Mouse (Mus musculus) neural tube, embryonic 11.5 days (tissue): Measurements from ENCODE around the gene Tmc6. TPM values are rescaled to one million over a fixed set of nuclear protein-coding genes. Genes with fewer than 3 reads are reported as not detected.

Experiments used
- ATAC-seq: fragments of 200-750 bp; cut with Nextera tagmentation; 2 replicates; pipeline ENCODE4 v1.8.0; 2017; ENCODE audit warnings: moderate number of reproducible peaks, mild to moderate bottlenecking, moderate TSS enrichment, moderate library complexity; ENCODE audit not compliant: insufficient read depth, low FRiP score, low TSS enrichment
- DNase-seq: peaks from one replicate; pipeline ENCODE4 v3.0.0-alpha.2; 2015; ENCODE audit warnings: low spot score
- H3K27ac ChIP-seq: fragments of 300-500 bp; sonication (generic); 2 replicates; pipeline ENCODE4 v1.5.1; 2014; ENCODE audit warnings: low read depth, mild to moderate bottlenecking, low read length
- H3K27me3 ChIP-seq: fragments of 300-500 bp; sonication (generic); 2 replicates; pipeline ENCODE4 v1.6.1; 2014; ENCODE audit warnings: mild to moderate bottlenecking, low read length, mixed read lengths; ENCODE audit not compliant: control insufficient read depth, insufficient read depth
- H3K36me3 ChIP-seq: fragments of 300-500 bp; sonication (generic); 2 replicates; pipeline ENCODE4 v1.6.1; 2014; ENCODE audit warnings: mild to moderate bottlenecking, low read length, moderate library complexity, mixed read lengths; ENCODE audit not compliant: control insufficient read depth, insufficient read depth
- H3K4me1 ChIP-seq: fragments of 300-500 bp; sonication (generic); 2 replicates; pipeline ENCODE4 v1.6.1; 2014; ENCODE audit warnings: low read length, mixed read lengths; ENCODE audit not compliant: control insufficient read depth, insufficient read depth
- H3K4me2 ChIP-seq: fragments of 300-500 bp; sonication (generic); 2 replicates; pipeline ENCODE4 v1.6.1; 2014; ENCODE audit warnings: low read depth, mild to moderate bottlenecking, moderate library complexity
- H3K4me3 ChIP-seq: fragments of 300-500 bp; sonication (generic); 2 replicates; pipeline ENCODE4 v1.5.1; 2014; ENCODE audit warnings: low read depth, low read length
- H3K9ac ChIP-seq: fragments of 300-500 bp; sonication (generic); 2 replicates; pipeline ENCODE4 v1.6.1; 2014; ENCODE audit warnings: mild to moderate bottlenecking, low read length
- H3K9me3 ChIP-seq: fragments of 300-500 bp; sonication (generic); 2 replicates; pipeline ENCODE4 v1.6.1; 2016; ENCODE audit warnings: low read length; ENCODE audit not compliant: control insufficient read depth
- WGBS: fragments of 180-500 bp; shearing (Covaris S2); extraction: QIAGEN DNeasy Blood & Tissue Kit; methylation state at CpG from one replicate; pipeline ENCODE4 v1.1.7; 2014; 5-methylcytosine and 5-hydroxymethylcytosine counted together
- polyA plus RNA-seq: library from polyadenylated mRNA; unstranded; fragments of >200 nt; fragmentation: Nextera tagmentation; extraction: Ambion mirVana; gene quantifications from 2 replicates; pipeline ENCODE4 v1.2.1, GENCODE M21; 2014

Tmc6 gene
- polyA plus RNA-seq, 1 experiment from 2014 or later = 14.1 TPM

DNA sequence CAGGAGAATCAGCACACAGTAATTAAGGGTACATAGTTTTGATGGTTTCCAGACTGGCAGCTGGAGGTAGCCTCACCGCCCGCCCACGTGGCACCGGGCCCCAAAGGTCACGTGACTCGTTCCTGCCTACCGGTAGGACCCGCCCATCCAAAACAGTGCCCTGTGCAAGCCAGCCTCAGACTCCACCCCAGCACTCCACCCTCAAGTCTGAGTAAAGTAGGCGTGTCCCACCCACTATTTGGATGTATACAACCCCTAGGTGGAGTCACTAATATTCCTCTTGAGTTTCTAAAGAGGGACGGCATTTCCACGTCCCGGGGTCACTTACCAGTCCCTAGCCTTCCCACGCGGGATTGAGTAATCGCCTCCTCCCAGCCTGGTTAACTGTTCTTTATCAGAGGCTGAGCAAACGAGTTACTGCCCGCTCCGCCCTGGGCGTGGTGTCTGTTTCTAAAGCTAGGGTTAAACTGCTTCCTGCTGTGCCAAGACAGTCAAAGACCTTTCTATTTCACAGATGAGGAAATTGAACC is 1.4 kb downstream of the Tmc6 start:
- Histone ChIP-seq H3K27me3 (peaks cover 15% of the 10 kb centered on the region), H3K36me3 (no peaks in the 10 kb centered on the region), H3K4me3 (peak overlapping the region; percentile 34), H3K4me2 (peak overlapping the region; percentile 74), H3K4me1 (peaks cover 29% of the 10 kb centered on the region), H3K27ac (peak overlapping the region; percentile 83), H3K9ac (peak overlapping the region; percentile 65), H3K9me3 (no peaks in the 10 kb centered on the region)
- DNase-seq (peak; percentile 71), ATAC-seq (peak; percentile 30; the same call in 1 of the 2 replicates)
- 1% methylated on average over 19 of the region's 19 CpGs for WGBS

DNA sequence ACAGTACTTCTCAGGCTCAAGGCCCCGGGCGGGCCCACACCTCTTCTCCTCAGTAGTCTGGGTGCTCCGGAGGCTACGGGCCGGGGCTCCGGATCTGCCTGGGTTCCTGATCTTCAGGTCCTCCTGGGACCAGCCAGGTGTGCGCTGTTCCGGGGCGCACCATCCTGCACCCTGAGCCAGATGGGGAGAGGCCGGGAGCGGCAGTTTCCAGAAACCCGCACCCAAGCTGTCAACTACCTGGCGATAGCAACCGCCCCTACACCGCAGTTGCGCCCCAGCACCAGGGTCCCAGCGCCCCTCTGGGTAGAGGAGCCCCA is 1.8 kb downstream of the Tmc6 start:
- H3K4me3 ChIP-seq = peak overlapping the region; percentile 34
- DNase-seq (no peak), ATAC-seq (peak; percentile 45; the same call in 1 of the 2 replicates)
- peak overlapping the region; percentile 74 for H3K4me2 ChIP-seq
- peaks cover 15% of the 10 kb centered on the region for H3K27me3 ChIP-seq
- no peaks in the 10 kb centered on the region for H3K9me3 ChIP-seq
- peaks cover 29% of the 10 kb centered on the region for H3K4me1 ChIP-seq
- peak overlapping the region; percentile 83 for H3K27ac ChIP-seq
- H3K9ac ChIP-seq = peak overlapping the region; percentile 65
- 2% methylated on average over 17 of the region's 17 CpGs for WGBS
- no peaks in the 10 kb centered on the region for H3K36me3 ChIP-seq

DNA sequence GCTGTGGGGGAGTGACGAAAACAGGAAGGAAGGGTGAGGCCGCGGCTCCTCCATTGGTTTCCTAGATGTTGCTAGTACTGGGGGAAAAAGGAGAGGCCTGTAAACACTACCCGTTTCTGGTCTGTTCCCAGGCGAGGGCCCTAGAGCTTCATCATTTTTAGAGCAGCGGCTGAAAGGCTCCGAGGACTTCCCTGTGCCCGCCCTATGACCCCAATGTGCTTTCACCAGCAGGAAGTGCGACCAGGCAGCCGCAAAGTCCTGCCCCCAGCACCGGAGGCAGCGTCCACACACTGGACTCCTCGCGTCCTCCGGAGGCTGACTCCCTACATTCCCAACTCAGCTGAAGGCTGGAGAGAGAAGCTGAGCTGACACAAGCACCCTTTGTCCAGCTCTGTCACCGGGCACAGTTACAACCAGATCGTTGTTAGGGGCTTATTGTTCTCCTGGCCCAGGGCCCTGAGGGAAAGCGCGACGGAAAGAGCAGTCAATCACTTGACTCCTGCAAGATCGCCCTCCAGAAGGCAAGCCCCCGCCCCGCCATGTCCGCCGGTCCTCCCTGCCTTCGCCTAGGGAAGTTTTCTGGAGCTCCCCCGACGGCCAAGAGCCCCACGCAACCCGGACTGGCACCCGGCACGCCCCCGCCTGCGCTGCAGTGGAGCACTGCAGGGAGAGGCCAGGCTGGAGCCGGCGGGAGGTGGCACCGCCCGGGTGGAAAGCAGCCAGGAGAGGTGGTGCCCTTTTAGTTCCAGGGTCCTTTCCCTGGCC is 2.4 kb downstream of the Tmc6 start:
- peaks cover 15% of the 10 kb centered on the region for H3K27me3 ChIP-seq
- H3K4me1 ChIP-seq = peaks cover 29% of the 10 kb centered on the region
- no peaks in the 10 kb centered on the region; the same call in 1 of the 2 replicates for H3K36me3 ChIP-seq
- peak overlapping the region; percentile 34 for H3K4me3 ChIP-seq
- peak overlapping the region; percentile 83 for H3K27ac ChIP-seq
- 2% methylated on average over 38 of the region's 38 CpGs for WGBS
- no peaks in the 10 kb centered on the region for H3K9me3 ChIP-seq
- DNase-seq (peak; percentile 78), ATAC-seq (peak; percentile 56)
- H3K9ac ChIP-seq = peak overlapping the region; percentile 65
- peak overlapping the region; percentile 74 for H3K4me2 ChIP-seq

- no peak for ATAC-seq
- Histone ChIP-seq H3K27ac (peak overlapping the region; percentile 83), H3K27me3 (peaks cover 15% of the 10 kb centered on the region), H3K36me3 (no peaks in the 10 kb centered on the region; the same call in 1 of the 2 replicates), H3K4me3 (peak overlapping the region; percentile 34; the same call in 1 of the 2 replicates), H3K9me3 (no peaks in the 10 kb centered on the region), H3K9ac (peak overlapping the region; percentile 65), H3K4me2 (peak overlapping the region; percentile 74), H3K4me1 (peaks cover 29% of the 10 kb centered on the region)
- DNase-seq = no peak
- WGBS = 58% methylated on average over 12 of the region's 12 CpGs
These were observed 3.1 kb downstream of the Tmc6 start for GRCm38 (mm10) chr11:117778851-117779433.

DNA sequence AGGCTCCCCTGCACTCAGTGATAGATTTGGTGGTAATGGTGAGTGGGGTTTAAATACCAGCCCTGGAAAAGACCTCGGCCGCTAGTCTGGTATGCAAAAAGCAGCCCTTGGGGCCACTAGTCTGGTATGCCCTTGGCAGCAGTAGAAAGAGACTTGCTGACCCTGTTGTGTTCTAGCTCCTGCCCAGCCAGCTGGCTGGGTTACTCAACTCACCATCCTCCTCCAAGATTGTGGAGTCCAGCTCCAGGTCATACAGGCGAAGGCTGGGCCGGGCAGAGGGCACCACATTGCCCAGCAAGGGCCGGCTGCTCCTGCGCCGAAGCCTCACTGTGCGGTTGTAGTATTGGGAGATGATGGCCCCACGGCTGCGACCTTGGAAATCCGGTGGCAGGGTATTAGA is 4.0 kb downstream of the Tmc6 start:
- Histone ChIP-seq H3K4me1 (peaks cover 26% of the 10 kb centered on the region), H3K27ac (no peak overlapping the region), H3K4me2 (no peak overlapping the region), H3K9me3 (no peaks in the 10 kb centered on the region), H3K27me3 (peaks cover 11% of the 10 kb centered on the region), H3K36me3 (no peaks in the 10 kb centered on the region; the same call in 1 of the 2 replicates), H3K9ac (no peak overlapping the region), H3K4me3 (no peak overlapping the region)
- DNase-seq = no peak
- no peak for ATAC-seq
- WGBS = 98% methylated on average over 11 of the region's 11 CpGs

DNA sequence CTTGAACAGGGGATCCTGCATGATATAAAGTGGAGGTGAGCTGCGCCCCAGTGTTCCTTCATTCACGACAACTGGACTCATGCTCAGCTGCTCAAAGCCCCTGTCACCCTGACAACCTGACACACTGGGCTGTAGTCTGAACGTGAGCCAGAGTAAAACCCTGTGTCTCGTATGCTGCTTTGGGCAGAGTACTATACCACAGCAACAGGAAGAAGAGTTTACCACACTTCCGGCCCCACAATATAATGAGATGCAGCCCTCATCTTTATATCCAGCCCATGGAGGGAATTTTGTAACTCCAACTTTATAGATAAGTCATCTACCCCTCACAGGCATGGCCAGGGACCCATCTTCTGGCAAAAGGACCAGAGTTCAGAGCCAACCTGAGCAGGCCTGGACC is 4.9 kb downstream of the Tmc6 start:
- H3K27me3 ChIP-seq = peaks cover 10% of the 10 kb centered on the region
- ATAC-seq (no peak), DNase-seq (no peak)
- WGBS = 89% methylated on average over 5 of the region's 5 CpGs
- H3K4me2 ChIP-seq = no peak overlapping the region
- no peaks in the 10 kb centered on the region for H3K9me3 ChIP-seq
- H3K36me3 ChIP-seq = no peaks in the 10 kb centered on the region; the same call in 1 of the 2 replicates
- H3K4me3 ChIP-seq = no peak overlapping the region
- H3K27ac ChIP-seq = no peak overlapping the region
- H3K4me1 ChIP-seq = peaks cover 26% of the 10 kb centered on the region
- no peak overlapping the region for H3K9ac ChIP-seq

DNA sequence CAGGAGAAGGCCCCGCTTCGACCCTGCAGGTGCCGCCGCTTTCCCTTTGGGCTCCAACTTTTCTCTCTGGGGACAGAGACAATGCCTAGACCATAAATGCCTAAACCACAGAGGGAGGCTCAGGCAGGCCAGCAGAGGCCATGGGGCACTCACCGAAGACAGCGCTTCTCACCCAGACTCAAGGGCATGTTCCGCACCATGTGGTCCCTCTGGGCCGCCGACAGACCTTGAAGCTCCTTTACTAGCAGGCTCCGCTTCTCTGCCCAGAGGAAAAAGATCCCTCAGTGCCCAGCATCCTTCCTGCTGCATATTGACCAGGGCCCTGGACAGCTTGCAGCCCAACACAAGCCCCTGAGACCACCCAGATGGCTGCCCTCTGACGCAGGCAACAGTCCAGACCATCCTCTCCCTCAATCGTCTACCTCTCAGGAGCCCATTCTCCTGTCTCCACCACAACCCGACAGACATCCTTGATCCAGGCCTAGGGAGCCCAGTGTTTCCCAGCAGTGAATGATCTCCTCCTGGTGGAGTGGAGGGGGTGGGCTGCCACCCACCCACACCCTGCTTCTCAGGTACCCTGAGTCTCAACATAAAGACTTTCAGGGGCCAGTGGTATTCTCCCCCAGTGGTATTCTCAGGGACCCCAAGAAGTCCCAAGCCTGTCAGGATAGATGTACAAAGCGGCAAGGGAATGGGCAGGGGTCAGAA is 5.8 kb downstream of the Tmc6 start:
- no peak overlapping the region for H3K4me2 ChIP-seq
- no peak overlapping the region for H3K4me3 ChIP-seq
- ATAC-seq = no peak
- 83% methylated on average over 14 of the region's 14 CpGs for WGBS
- DNase-seq = no peak
- no peak overlapping the region for H3K9ac ChIP-seq
- H3K27me3 ChIP-seq = 0 out of 2 replicates have a peak, but pooled peaks cover 4% of the 10 kb centered on the region
- no peaks in the 10 kb centered on the region; the same call in 1 of the 2 replicates for H3K36me3 ChIP-seq
- H3K27ac ChIP-seq = no peak overlapping the region
- no peaks in the 10 kb centered on the region for H3K9me3 ChIP-seq
- peaks cover 26% of the 10 kb centered on the region for H3K4me1 ChIP-seq

- no peak for ATAC-seq
- Histone ChIP-seq H3K4me1 (peaks cover 19% of the 10 kb centered on the region), H3K4me2 (no peak overlapping the region), H3K4me3 (no peak overlapping the region), H3K27me3 (no peaks in the 10 kb centered on the region), H3K27ac (no peak overlapping the region), H3K9ac (no peak overlapping the region), H3K9me3 (no peaks in the 10 kb centered on the region), H3K36me3 (no peaks in the 10 kb centered on the region; the same call in 1 of the 2 replicates)
- WGBS = 95% methylated on average over 11 of the region's 13 CpGs
- no peak for DNase-seq
These were observed 6.5 kb downstream of the Tmc6 start for GRCm38 (mm10) chr11:117775540-117775939.
